Mouse (Mus musculus): Measurements from ENCODE around the gene Galnt2.

The Galnt2 gene

DNA sequence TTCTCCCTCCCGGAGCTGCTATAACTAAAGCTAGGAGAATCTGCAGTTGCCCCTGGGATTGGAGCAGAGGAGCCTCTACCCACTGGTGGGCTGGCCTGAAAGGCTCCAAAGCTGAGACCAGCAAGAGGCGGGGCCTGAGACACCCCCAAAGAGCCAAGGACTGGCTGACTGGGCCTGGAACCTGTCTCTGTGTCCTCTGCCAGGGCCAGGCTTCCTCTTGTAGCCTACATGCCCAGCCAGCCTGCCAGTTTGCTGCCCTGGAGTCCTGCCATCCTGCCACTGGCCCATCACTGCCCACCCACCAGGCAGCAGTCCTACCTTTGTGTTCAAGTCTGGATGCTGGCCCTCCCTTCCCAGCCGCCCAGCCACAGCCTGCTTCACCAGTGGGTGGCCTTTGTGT lies 99.2 kb downstream of the Galnt2 start:
- no peak for DNase-seq

DNA sequence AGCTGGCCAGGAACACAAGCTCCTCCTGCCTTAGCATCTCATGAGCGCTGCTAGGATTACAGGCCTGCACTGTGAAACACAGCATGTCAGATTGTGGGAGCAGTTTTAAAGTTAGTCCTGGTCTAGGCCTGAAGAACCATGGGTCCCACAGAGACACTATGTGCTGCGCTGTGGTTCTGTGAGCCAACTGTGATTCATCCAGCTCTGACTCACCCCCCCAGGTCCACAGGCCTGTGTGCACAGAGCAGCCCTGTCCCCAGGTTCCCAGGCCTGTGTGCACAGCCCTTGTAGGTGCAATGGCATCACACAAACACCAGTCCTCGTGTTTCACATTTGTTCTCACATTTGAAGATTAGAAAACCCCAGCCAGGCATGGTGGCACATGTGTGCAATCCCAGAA lies 99.9 kb downstream of the Galnt2 start:
- DNase-seq: no peak

DNA sequence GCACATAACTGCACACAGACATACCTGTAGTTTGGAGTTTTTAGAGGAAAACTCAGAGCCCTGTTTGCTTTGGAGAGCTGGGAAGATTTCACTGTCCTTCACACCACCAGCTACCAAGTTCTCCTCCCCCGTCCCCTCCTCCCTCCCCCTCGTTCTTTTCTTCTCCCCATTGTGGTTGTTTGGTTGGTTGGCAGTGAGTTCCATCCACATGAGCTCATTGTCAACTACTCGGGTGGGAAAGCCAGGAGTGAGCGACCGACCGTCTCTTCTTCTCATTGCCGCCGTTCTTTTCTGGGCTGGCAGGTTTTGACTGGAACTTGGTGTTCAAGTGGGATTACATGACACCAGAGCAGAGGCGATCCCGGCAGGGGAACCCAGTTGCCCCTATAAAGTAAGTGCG lies 100.5 kb downstream of the Galnt2 start:
- no peak for DNase-seq

DNA sequence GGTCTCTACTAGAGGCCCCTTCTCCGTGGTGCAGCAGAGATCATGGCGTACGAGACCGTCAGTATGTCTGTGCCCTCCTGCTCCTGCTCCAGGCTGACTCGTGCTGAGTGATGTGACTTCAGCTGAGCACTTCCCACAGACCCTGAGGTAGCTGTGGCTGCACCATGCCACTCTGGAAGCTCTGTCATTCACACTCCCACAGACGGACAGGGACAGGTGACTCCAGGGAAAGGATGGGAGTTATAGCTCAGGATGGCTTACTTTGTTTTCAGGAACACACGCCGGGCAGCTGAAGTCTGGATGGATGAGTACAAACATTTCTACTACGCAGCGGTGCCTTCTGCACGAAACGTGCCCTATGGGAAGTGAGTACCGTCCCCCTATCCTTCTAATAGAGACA lies 105.1 kb downstream of the Galnt2 start:
- DNase-seq: no peak

DNA sequence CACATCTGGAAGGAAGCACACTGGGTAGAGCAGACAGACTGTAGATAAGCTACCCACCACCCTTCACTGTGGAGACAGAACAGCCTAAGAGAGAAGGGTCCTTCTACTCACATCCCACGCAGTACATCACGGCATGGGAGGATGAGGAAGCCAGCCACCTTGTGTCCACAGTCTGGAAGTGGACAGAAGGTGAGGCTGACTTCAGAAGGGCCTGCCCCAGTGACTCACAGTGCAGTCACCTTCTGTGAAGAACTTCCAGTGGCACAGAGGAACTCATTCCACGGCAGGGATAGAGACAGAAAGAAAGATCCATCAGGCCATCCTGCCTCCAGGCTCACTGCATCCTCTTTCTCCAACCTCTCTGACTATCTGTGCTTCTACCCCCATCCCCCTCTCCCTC lies 108.6 kb downstream of the Galnt2 start:
- no peak for DNase-seq

DNA sequence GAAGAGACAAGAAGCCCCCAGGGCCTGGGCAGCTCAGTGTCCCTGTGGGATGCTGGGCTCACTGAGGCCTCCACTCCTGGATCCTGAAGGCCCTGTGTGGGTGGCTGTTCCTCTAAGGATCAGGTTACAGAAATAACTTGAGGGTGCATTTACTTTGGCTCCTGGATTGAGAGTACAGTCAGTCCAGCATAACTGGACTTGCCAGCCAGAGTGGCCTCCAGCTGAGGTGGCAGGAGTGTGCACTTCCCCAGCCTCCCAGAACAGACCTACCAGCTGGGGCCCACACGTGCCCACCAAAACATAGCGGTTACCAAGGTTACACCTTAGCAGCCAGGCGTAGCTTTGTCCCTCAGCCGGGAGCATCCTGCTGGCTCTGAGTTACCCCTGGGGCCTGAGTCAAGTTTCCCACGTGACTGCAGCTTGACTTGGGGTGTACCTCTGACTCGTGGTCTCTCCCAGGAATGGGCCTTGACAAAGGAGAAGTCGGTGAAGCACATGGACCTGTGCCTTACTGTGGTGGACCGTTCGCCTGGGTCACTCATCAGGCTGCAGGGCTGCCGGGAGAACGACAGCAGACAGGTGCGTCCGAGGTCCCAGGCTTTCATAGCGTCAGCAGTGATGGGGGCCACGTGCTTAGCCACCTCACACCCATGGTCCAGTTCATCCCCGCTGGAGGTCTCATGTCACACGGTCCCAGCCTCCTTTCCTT lies 109.3 kb downstream of the Galnt2 start:
- no peak for DNase-seq

DNA sequence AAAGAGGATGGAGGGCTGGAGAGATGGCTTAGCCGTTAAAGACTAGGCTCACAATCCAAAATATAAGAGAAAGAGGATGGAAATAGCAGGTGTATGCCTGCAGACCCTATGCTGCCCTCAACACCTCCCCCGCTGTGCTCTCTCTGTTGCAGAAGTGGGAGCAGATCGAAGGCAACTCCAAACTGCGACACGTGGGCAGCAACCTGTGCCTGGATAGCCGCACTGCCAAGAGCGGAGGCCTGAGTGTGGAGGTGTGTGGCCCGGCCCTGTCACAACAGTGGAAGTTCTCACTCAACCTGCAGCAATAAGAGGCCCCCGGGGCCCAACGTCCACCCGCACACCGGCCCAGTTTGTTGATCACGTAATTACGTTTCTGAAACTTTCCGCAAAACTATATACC lies 112.0 kb downstream of the Galnt2 start:
- DNase-seq: no peak

DNA sequence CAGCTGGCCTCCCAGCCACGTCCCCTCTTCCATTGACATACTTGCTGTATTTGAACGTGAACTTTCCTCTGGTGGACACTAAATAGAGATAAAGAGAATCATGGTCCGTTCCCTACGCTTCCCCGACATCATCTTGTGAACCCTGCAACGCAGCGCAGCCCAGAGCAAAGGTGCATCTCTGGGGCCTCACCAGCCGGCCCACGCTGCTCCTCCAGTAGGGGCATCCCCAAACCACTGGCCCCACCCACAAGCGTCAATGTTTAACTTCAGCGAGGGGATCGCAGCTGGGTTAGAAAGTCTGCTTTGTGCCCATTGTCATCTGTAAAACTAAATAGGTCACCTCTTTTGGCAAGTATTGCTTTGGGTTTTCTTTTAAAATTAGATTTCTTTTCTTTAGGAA lies 112.8 kb downstream of the Galnt2 start:
- DNase-seq: no peak

DNA sequence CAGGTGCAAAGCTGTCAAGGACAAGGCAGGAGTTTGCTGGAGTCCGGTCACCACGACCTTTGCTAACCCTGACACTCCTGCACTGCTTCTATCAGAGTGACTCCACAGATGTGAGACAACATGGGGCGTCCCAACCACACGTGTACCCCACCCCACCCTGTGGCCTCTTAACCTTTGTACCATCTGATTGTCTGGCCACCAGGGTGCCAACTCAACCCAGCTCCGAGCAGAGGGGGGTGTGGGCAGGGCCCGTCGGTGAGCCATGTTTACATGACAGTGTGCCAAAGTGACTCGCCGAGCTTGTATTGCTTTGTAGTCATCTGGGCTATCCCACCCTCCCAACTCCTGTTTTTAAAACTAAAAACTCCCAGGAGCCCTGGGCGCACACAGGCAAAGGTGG lies 113.9 kb downstream of the Galnt2 start:
- no peak for DNase-seq

DNA sequence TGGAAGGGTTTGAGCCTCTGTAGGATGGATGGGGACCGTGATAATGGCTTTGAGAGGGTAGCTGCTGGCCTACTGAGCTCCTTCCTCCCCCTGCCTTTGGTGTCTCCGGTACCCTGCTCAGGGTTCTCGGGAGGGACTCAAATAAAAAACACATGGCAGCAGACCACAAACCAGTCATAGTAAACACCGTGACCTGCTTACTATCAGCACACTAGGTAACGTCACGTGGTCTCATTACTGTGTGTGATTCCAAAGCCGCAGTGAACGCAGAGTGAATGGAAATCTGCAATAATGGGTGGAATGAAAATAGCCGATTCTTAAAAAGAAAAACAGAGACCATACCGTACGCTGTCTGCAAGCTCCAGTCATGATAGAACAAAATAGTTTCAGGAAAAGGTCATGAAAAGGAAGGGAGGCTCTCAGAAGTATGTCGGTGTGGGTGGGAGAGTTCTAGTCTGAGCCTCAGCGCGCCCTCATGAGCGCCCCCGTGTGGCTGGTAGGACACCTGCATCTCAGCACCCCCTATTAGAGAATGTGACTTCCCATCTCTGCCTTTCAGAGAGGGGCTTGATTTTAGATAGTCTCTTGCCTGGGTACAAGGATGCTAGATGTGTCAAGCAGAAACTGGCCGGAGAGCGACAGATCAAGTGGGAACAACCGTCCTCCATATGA lies 115.8 kb downstream of the Galnt2 start:
- peak; percentile 49 to 74 for DNase-seq

DNA sequence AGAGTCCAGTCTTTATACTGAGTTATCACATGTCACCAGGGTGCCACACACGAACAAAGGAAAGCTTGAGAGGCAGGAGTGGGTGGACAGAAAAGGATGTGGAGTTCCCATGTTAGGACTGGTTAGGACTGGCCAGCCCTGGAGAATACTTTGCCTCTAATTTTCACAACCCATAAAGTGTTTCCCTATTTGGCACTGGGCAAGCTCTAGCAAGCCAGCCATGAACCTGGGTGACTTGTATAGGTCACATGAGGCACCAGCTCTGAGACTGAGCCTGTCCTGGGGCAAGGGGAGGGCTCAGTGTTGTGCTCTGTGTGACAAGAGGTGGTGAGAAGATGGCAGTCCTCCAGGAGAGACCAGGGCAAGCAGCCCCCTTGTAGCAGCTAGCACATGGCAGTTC lies 116.9 kb downstream of the Galnt2 start:
- DNase-seq: no peak

DNA sequence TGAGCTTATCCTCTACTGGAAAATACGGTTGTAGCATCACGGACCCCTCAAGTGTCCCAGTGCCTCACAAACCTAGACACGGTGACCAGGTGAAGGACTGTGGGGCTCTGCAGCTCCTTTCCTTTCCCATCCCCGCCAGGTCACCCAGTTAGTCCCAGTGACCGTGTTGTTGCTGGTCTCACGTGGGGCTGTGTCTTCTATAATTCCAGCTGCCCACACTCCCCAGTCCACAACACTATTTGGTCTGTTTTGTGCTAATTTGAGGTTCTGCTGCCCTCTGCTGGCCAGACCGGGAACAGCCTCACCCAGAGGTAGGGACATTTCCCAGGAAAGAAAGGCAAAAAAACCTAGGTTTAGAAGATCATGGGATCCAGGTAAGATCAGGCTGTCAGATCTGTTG lies 118.5 kb downstream of the Galnt2 start:
- peak; percentile 69 to 84 for DNase-seq

DNA sequence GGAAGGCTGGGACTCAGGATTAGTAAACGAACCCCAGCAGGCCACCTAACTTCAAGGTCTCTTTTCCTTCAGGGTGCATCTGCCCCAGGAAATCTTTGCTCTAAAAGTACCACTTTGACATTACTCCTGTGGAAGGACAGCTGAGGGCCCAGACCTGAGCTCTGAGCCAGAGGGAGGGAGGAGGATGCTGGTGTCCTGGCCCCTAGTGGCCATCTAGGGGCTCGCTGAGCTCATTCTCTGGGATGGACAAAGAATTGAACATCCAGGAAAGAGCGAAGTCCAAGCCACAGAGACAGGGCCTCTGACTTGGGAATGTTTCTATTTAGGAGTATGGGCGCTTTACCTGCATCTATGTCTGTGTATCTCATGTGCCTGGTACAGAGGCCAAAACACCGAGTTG lies 120.4 kb downstream of the Galnt2 start:
- no peak for DNase-seq

DNA sequence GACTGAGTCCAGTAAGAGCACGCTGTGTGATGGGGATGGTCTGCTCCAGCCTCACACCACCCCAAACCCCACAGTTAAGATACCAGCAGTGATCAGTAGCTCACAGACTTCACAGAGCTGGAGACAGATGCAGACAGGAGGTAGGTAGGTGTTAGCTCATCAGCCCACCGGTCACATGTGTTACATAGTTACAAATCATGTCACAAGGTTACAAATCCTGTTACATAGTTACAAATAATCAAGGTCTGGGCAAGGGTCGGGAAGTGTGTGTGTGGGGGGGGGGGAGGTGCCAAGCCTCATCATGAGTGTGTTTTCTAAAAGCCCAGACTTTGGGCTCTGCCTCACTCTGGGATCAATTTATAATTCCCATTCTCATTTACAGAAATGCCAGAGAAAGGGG lies 129.7 kb downstream of the Galnt2 start:
- no peak for DNase-seq

DNA sequence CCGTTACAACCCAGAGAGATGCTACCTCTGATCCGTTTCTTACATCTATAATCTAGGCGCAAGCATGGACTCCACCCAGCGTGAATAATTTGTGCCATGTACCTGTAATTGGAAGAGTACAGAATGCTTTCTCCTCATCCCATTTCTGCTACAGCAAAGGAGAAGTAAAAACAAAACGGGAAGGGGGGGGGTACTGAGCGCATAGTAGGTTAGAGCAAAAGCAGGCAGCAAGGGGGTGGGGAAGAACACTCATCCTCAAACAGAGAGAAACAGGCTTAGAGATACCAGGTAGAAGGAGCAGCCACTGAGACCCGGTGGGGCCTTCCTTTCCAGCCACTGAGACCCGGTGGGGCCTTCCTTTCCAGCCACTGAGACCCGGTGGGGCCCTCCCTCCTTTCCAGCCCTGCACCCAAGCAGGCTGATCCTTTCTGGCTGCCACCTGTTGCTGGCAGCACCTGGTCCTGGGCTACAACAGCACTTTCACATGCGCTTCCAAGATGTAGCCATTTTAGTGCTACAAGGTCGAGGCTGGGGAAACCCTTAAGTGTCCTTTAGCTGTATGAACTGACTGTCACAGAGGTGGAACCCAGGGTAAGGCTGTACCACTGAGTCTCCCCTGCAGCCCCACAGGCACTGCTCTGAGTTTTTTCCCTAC lies 130.7 kb downstream of the Galnt2 start:
- DNase-seq: no peak

DNA sequence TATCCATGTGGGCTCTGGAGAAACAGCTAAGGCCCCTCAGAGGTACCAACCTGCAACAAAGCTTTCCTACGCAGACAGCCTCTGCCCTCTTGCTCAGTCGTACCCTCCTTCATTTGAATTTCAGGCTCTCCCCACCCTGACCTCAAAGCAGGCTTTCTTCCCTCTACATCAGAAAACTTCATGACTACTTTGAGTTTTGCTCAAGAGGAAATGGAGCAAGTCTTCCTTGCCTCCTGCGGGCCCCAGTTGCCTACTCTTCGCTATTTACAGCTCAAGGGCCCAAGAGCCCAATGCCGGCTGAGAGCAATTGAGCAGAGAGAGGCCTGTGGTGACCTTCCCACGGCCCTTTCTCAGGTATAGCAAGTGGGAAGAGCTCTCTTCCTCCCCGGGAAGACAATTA lies 131.4 kb downstream of the Galnt2 start:
- no peak for DNase-seq

DNA sequence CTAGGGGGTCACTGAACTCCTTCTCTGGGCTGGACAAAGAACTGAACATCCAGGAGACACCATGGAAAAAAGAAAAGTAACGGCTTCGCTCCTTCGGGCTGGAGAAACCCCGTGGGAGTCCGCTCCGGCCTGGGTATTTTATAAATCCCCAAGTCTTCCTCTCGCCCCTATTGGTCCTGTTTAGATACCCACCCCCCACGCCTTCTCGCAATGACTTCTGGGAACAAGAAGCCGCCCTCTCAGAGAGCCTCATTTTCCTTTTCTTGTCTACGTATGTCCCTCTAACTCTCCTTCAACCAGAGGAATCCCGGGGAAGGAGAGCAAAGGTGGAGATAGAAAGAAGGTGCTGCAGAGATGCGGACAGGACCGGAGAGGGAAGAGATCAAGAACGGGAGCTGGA lies 132.1 kb downstream of the Galnt2 start:
- no peak for DNase-seq

DNA sequence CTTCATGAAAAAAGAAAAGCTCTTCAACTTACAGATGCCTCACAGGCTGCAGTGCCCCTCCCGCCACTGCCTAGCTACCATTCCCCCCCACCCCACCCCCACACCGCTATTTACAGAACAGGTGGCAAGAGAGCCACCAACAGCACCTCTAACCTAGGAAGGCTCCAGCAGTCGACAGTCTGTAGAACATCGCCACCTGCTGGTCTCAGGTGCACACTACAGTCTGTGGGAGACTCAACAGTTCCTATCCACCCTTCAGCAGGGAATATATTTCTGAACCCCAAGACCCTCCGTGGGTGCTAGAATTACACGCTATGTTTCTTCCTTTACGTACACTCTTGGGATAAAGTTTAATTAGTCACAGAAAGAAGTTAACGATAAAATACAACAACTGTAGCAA lies 137.0 kb downstream of the Galnt2 start:
- DNase-seq: peak; percentile 55 to 73

DNA sequence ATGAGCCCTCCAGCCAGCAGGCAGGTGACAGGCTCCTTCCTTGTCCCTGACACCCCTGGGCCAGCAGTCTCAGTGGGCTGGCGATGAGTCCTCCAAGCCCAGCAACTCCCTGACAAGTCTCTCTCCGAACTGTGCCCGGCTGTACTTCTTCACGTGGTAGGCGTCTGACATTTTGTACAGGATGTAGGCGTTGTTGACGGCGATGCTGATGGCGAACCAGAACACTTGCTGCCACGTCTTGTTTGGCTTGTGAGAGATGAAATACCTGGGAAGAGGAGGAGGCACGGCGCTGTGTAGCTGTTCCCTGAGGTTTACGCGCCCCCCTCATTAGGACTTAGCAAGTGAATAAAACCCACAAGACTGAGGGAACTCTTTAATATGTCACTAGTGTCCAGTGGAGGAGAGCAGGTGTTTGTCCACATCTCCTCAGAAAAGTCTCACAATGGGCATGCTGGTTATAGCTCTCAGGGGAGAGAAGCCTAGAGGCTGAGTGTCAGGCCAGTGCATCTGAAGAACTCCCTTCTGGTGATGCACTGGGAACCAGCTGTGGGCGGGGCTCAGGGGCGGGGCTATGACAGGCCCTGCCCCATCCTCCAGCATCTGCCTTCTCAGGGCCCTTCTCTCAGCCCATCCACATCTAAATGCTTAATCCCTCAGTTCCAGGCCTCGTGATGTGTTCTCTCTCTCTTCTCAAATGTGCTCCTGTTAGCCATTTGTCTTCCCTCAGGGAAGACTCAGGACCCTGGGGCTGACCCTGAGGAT lies 139.4 kb downstream of the Galnt2 start:
- DNase-seq: no peak

DNA sequence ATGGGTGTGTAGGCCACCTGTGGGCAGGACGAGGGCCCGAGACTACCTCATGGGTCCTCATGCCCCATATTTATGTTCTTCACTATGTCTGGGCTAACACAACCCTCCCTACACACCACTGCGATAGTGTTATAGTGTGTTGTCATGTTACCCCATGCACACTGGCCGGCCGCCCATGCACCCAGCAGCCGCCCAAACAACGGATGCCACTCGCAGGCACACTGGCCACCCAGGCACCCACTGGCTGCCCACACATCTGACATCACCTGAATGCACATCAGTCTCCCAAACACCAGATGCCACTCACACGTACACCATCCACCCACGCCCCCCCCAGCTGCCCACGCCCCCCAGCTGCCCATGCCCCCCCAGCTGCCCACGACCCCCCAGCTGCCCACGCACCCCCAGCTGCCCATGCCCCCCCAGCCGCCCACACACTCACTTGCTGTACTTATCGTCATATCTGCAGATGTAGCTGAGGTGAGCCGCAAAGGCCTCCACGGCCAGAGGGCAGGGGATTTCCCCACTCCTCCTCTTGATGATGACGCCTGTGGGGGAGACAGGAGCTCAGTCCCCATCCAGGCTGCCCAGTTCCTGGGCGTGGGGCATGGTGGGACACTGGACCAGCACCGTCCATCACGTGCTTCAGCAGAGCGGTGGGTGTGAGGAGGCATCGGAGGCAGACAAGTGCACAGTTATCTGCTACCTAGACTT lies 140.4 kb downstream of the Galnt2 start:
- no peak for DNase-seq

DNA sequence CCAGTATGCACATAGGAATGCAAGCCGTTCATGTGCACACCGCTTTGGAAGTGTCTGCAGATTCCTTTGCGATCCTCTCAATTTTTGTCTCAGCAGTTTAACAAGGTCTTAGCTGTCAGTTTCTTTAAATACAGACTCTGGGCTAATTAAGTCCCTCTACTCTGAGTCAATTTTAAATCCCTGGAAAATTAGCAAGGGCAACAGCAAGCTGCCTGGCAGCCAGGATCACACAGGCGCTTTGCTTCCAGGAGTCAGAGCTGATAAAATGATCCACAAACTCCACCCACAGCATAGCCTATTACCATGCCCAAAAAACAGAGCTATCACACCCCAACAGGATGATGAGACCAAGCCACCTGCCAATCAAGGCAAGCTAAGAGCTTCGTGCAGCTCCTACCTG lies 142.6 kb downstream of the Galnt2 start:
- DNase-seq: no peak

DNA sequence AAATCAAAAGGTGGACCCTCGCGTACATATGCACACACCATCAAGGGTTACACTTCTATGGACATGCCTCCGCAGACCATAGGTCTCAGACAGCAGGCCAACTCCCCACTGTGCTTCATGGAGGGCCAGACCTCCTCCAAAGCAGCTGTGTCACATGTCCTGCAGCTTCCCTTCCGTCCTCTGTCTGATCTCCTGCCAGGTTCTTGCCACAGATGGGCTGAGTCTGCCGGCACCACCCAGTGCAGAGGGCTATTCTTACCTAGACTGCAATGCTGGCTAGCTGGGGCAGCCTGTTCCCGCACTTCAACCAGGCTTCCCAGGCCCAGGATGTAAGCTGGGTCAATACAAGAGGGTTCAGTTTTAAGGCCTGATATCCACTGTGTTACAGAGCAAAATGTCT lies 144.0 kb downstream of the Galnt2 start:
- DNase-seq: peak; percentile 16 to 58

DNA sequence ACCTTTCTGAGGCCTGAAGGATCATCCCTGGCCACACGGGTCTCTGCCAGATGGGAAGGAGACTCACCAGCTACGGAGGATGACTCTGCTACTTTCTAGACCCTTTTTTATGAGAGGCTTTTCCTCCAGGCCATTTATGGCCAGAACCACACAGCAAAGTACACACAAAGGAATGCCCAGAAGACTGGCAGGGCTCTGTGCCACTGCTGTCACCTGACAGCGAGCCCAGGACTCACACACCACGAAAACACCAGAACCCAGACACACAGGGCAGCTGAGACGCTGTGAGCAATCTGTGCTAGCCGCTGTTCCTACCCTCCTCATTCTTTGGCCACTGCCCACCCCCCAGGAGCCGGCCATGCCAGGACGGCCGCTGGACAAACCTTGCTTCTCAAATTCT lies 144.5 kb downstream of the Galnt2 start:
- no peak for DNase-seq

Measured in lung, postnatal 4 days (tissue).